Comparison of ENCODE assay signal across 8 mouse cellular contexts in genomic region chr16:34902294-34902680, GRCm38 (mm10).
A peak's percentile ranks its signal among the peaks of the same experiment; 100 is the strongest.
DNase-seq lines count a peak whose midpoint lies in the region; ATAC-seq and TF ChIP-seq lines count a peak whose summit lies in the region.

No protein-coding gene starts in this region.

- no peak for TF ChIP-seq POLR2A in thymus, adult 2 months (IDR thresholded peaks at IDR 0.05; ENCODE audit: control insufficient read depth, extremely low read depth, insufficient read depth, low read length, poor library complexity)
- TF ChIP-seq POLR2A in limb, embryonic 14.5 days (IDR thresholded peaks at IDR 0.05; ENCODE audit: borderline replicate concordance, extremely low read depth, insufficient read depth, insufficient read length): no peak

- H3K4me2 ChIP-seq in kidney, embryonic 14.5 days (replicated peaks; ENCODE audit: low read depth, low read length): no peak overlapping the region
- H3K4me2 ChIP-seq in limb, embryonic 14.5 days (replicated peaks; ENCODE audit: low read depth, low read length, severe bottlenecking): no peak overlapping the region
- H3K4me2 ChIP-seq in neural tube, embryonic 15.5 days: no peak overlapping the region

- H3K4me3 ChIP-seq in thymus, adult 2 months (ENCODE audit: control insufficient read depth, insufficient read depth, low read length): no peak overlapping the region
- no peak overlapping the region for H3K4me3 ChIP-seq in kidney, embryonic 14.5 days (ENCODE audit: low read length)
- H3K4me3 ChIP-seq in limb, embryonic 14.5 days (replicated peaks; ENCODE audit: low read length): no peak overlapping the region
- no peak overlapping the region for H3K4me3 ChIP-seq in neural tube, embryonic 15.5 days (replicated peaks)

- ATAC-seq in kidney, embryonic 14.5 days (ENCODE audit: low FRiP score, low TSS enrichment): peak; percentile 51
- ATAC-seq in limb, embryonic 14.5 days (ENCODE audit: low FRiP score, low read depth): peak; percentile 49; the same call in 1 of the 2 replicates
- 0 out of 2 replicates have a peak, but pooled peaks have one; percentile 55 for ATAC-seq in neural tube, embryonic 15.5 days (ENCODE audit: low FRiP score)

- H3K27me3 ChIP-seq in thymus, adult 2 months (ENCODE audit: control insufficient read depth, insufficient read depth, low read length): no peaks in the 10 kb centered on the region
- H3K27me3 ChIP-seq in kidney, embryonic 14.5 days (ENCODE audit: control insufficient read depth, insufficient read depth, low read length): no peaks in the 10 kb centered on the region
- no peaks in the 10 kb centered on the region for H3K27me3 ChIP-seq in limb, embryonic 14.5 days (ENCODE audit: control insufficient read depth, insufficient read depth, low read length)
- H3K27me3 ChIP-seq in neural tube, embryonic 15.5 days (replicated peaks): no peaks in the 10 kb centered on the region

- no peaks in the 10 kb centered on the region for H3K36me3 ChIP-seq in thymus, adult 2 months (ENCODE audit: control insufficient read depth, insufficient read depth, low read length)
- no peaks in the 10 kb centered on the region for H3K36me3 ChIP-seq in kidney, embryonic 14.5 days (ENCODE audit: control insufficient read depth, insufficient read depth, low read length)
- no peaks in the 10 kb centered on the region for H3K36me3 ChIP-seq in limb, embryonic 14.5 days (ENCODE audit: control insufficient read depth, insufficient read depth, low read length)
- H3K36me3 ChIP-seq in neural tube, embryonic 15.5 days: no peaks in the 10 kb centered on the region

- DNase-seq in thymus, adult 2 months: peak; percentile 50
- no peak for DNase-seq in thymus, adult 18-20 months
- peak; percentile 80 to 86 for DNase-seq in cerebellum, postnatal 14 days
- DNase-seq in gastrocnemius, postnatal 10 days: peak; percentile 81
- DNase-seq in limb, embryonic 14.5 days (ENCODE audit: low spot score): peak; percentile 86
- peak; percentile 40 to 69 for DNase-seq in urinary bladder, postnatal 36 days (ENCODE audit: low spot score in 2 of 2)

- WGBS in thymus, adult 2 months: 20% methylated on average over 9 of the region's 9 CpGs
- 19% methylated on average over 9 of the region's 9 CpGs for WGBS in kidney, embryonic 14.5 days
- 12% methylated on average over 9 of the region's 9 CpGs for WGBS in limb, embryonic 14.5 days
- WGBS in neural tube, embryonic 15.5 days: 15% methylated on average over 9 of the region's 9 CpGs

- no peaks in the 10 kb centered on the region for H3K4me1 ChIP-seq in thymus, adult 2 months (replicated peaks; ENCODE audit: control insufficient read depth, insufficient read depth, low read length)
- H3K4me1 ChIP-seq in kidney, embryonic 14.5 days (ENCODE audit: control insufficient read depth, insufficient read depth, low read length): 0 out of 2 replicates have a peak, but pooled peaks cover 5% of the 10 kb centered on the region
- H3K4me1 ChIP-seq in limb, embryonic 14.5 days (ENCODE audit: control insufficient read depth, insufficient read depth, low read length): peaks cover 42% of the 10 kb centered on the region
- H3K4me1 ChIP-seq in neural tube, embryonic 15.5 days: peaks cover 26% of the 10 kb centered on the region

- no peaks in the 10 kb centered on the region for H3K9me3 ChIP-seq in kidney, embryonic 14.5 days (ENCODE audit: control insufficient read depth, low read length)
- no peaks in the 10 kb centered on the region for H3K9me3 ChIP-seq in limb, embryonic 14.5 days (ENCODE audit: control insufficient read depth, low read length)
- no peaks in the 10 kb centered on the region for H3K9me3 ChIP-seq in neural tube, embryonic 15.5 days (replicated peaks)

- H3K9ac ChIP-seq in kidney, embryonic 14.5 days (ENCODE audit: low read depth, low read length): no peak overlapping the region
- H3K9ac ChIP-seq in limb, embryonic 14.5 days (ENCODE audit: low read depth, low read length, severe bottlenecking): no peak overlapping the region
- H3K9ac ChIP-seq in neural tube, embryonic 15.5 days (replicated peaks): no peak overlapping the region

- peak; percentile 59; the same call in 1 of the 2 replicates for TF ChIP-seq CTCF in thymus, adult 2 months (IDR thresholded peaks at IDR 0.05; ENCODE audit: borderline replicate concordance, control insufficient read depth, extremely low read depth, insufficient read depth, low read length, poor library complexity)

- H3K27ac ChIP-seq in thymus, adult 2 months (ENCODE audit: control insufficient read depth, insufficient read depth, low read length): no peak overlapping the region
- H3K27ac ChIP-seq in kidney, embryonic 14.5 days (ENCODE audit: low read depth, low read length): no peak overlapping the region
- H3K27ac ChIP-seq in limb, embryonic 14.5 days (replicated peaks; ENCODE audit: low read depth, low read length): no peak overlapping the region
- H3K27ac ChIP-seq in neural tube, embryonic 15.5 days (replicated peaks): no peak overlapping the region

Comparison
In these comparisons a context has a peak if more than half of its experiments do, and no peak if none do; other contexts are left out.
1. DNase-seq: peak in thymus, adult 2 months (single experiment), cerebellum, postnatal 14 days (2 of 2), gastrocnemius, postnatal 10 days (single experiment), limb, embryonic 14.5 days (single experiment) and urinary bladder, postnatal 36 days (2 of 2); none in thymus, adult 18-20 months (0 of 2).
2. Peak in every context shown above with its lines, with median percentiles within 50 percentile points of each other: ATAC-seq.